Mouse (Mus musculus) adipocyte (in vitro differentiated cells): ENCODE data around the gene Naa80.
A peak's percentile ranks its signal among the peaks of the same experiment; 100 is the strongest.

Experiments
- DNase-seq: peaks from one replicate; pipeline ENCODE4 v3.0.0-alpha.2; 2016; ENCODE audit warnings: low spot score

Gene Naa80

GRCm38 (mm10) chr9:107578587-107578986 lies at the start of gene Naa80:
Gene Naa80, plus strand, starts transcription at chr9:107578887.
- DNase-seq, result no peak

GRCm38 (mm10) chr9:107533791-107534407 lies 44.8 kb upstream of the Naa80 start, which contains the start of gene Tmem115:
Gene Tmem115, plus strand, starts transcription at chr9:107533945.
- DNase-seq, result peak; percentile 96

- DNase-seq, result no peak
Measured at GRCm38 (mm10) chr9:107534408-107535202, 44.1 kb upstream of the Naa80 start.

- DNase-seq, result no peak
Measured at GRCm38 (mm10) chr9:107538231-107538630, 40.5 kb upstream of the Naa80 start.

GRCm38 (mm10) chr9:107538711-107539110 lies 40.0 kb upstream of the Naa80 start:
- DNase-seq, result no peak

- no peak for DNase-seq
Measured at GRCm38 (mm10) chr9:107539940-107540339, 38.7 kb upstream of the Naa80 start.

- no peak for DNase-seq
Measured at GRCm38 (mm10) chr9:107540420-107540819, 38.3 kb upstream of the Naa80 start.

GRCm38 (mm10) chr9:107541005-107541404 lies 37.7 kb upstream of the Naa80 start:
- no peak for DNase-seq

- DNase-seq, result peak; percentile 94
Measured at GRCm38 (mm10) chr9:107541474-107542351, 37.0 kb upstream of the Naa80 start, which contains the start of the genes Cyb561d2 and Nprl2. Gene Cyb561d2, minus strand, starts transcription at chr9:107542193. Gene Nprl2, plus strand, starts transcription at chr9:107542226.

GRCm38 (mm10) chr9:107542352-107542686 lies 36.4 kb upstream of the Naa80 start:
- DNase-seq, result no peak

GRCm38 (mm10) chr9:107542721-107543120 lies 36.0 kb upstream of the Naa80 start:
- DNase-seq, result no peak

GRCm38 (mm10) chr9:107543299-107543698 lies 35.4 kb upstream of the Naa80 start:
- DNase-seq, result no peak

- DNase-seq, result no peak
Measured at GRCm38 (mm10) chr9:107544196-107544700, 34.4 kb upstream of the Naa80 start.

- DNase-seq, result no peak
Measured at GRCm38 (mm10) chr9:107544729-107545128, 34.0 kb upstream of the Naa80 start.

- DNase-seq, result no peak
Measured at GRCm38 (mm10) chr9:107545199-107545598, 33.5 kb upstream of the Naa80 start.

- DNase-seq, result peak; percentile 84
Measured at GRCm38 (mm10) chr9:107545602-107546001, 33.1 kb upstream of the Naa80 start.

- peak; percentile 82 for DNase-seq
Measured at GRCm38 (mm10) chr9:107547026-107547425, 31.7 kb upstream of the Naa80 start, which contains the start of gene Zmynd10. Gene Zmynd10, plus strand, starts transcription at chr9:107547298.

- no peak for DNase-seq
Measured at GRCm38 (mm10) chr9:107547957-107548356, 30.7 kb upstream of the Naa80 start.

GRCm38 (mm10) chr9:107548820-107549219 lies 29.9 kb upstream of the Naa80 start:
- no peak for DNase-seq

- no peak for DNase-seq
Measured at GRCm38 (mm10) chr9:107549297-107550074, 29.2 kb upstream of the Naa80 start.

GRCm38 (mm10) chr9:107550491-107551116 lies 28.1 kb upstream of the Naa80 start:
- no peak for DNase-seq
